Mouse (Mus musculus) inflammation-experienced regulatory T-cells (primary cell): ENCODE results near the gene Flnb. TPM values are rescaled to one million over a fixed set of nuclear protein-coding genes. Genes with fewer than 3 reads are reported as not detected.

Source experiments
- polyA plus RNA-seq, 2 experiments: library from polyadenylated mRNA; unstranded; fragments of 100-300 nt; shearing (Covaris generic); gene quantifications; one replicate each; pipeline ENCODE4 v1.2.1; 2017

Flnb gene
- 10 to 100 TPM; 12.7 to 13.7 TPM for polyA plus RNA-seq

GRCm38 (mm10) chr14:7817770-7818462 lies at the start of gene Flnb:
TSS of gene Flnb (plus strand) at chr14:7817957.

DNA sequence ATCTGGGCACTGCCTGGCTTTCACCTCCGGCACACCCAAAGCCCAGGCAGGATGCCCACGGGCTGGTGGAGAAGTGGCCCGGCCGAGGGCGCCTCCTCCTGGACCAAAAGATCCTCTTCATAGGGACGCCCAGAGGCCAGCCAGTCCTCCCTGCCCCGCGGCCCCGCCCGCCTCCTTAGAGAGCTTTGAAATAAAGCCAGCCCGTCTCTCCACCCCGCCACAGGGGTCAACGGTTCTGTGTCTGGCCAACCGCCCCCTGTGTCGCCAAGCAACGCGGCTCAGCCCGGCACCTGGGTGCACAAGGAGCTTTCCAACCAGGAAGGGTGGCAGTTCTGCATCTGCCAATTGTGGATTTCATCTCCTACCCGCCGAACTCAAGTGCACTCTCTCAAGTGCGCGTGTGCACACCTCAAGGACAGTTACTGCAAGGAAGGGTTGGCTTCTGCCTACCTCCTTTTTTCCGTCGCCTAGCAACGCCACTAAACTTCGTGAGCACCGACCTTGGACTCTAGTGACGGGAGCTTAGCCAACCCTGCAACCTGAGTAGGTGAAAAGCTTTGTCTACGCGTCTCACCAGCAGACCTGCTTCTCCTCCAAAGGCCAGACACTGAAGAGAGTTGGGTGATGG lies 26.1 kb upstream of the Flnb start, which contains the start of gene Gm26661:
Gene Gm26661 (plus strand): TSS at position 56 of the 628 bp plus-strand sequence.

DNA sequence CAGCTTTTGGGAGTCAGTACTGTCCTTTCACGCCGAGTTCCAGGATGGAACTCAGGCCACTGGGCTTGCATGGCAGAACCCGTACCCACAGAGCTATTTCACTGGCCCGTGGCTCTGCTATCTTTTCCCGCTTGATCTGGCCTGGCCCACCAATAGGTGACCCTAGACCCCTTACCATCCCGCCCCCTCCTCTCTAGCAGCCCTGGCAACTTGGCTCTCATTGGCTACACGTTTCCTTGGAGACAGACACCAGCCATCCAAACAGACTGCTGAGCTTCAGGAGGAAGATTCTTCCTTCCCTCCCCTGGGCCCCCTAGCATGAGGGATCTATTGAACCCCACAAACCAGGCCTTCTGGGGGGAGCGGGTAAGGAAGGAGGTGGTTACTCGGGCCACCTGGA lies 139.3 kb downstream of the Flnb start, which contains the start of gene Gm45521:
Gene Gm45521 (plus strand): TSS at position 240 of the 400 bp plus-strand sequence.

GRCm38 (mm10) chr14:7994271-7994767 lies 176.6 kb downstream of the Flnb start, which contains the start of gene Dnase1l3:
TSS of gene Dnase1l3 (minus strand) at chr14:7994573.

Other genes with a start within 250 kb of the Flnb start
- gene Gm3558, start 249.4 kb upstream of the Flnb start, polyA plus RNA-seq, result 1 to 10 TPM in 1 of 2 experiments, not detected in 1; 4.6 TPM
- under 1 TPM in 1 of 2 experiments, not detected in 1; 0.25 TPM for gene Gm10338, start 222.4 kb upstream of the Flnb start, polyA plus RNA-seq
- not detected for gene Gm10128, start 174.0 kb upstream of the Flnb start, polyA plus RNA-seq
- gene Gm26661, start 26.4 kb upstream of the Flnb start, polyA plus RNA-seq, result not detected
- gene Gm45521, start 139.3 kb downstream of the Flnb start, polyA plus RNA-seq, result not detected
- 1 to 10 TPM in 1 of 2 experiments, under 1 TPM in 1; 0.59 to 1.1 TPM for gene Dnase1l3, start 176.6 kb downstream of the Flnb start, polyA plus RNA-seq
- 10 to 100 TPM; 26.4 to 37.5 TPM for gene Abhd6, start 184.9 kb downstream of the Flnb start, polyA plus RNA-seq